Mouse (Mus musculus) left cerebral cortex, adult 2 months (tissue): ENCODE data around the gene Fam189a1. TPM values are rescaled to one million over a fixed set of nuclear protein-coding genes. Genes with fewer than 3 reads are reported as not detected.

Experiments
- DNase-seq, 2 experiments: peaks; one replicate each; pipeline ENCODE4 v3.0.0; 2021 to 2022; ENCODE audit warnings: low spot score in 2 of 2, mixed read lengths in 1 of 2; ENCODE audit errors: extremely low spot score in 1 of 2
- H3K27ac ChIP-seq: fragments of 200-600 bp; 2 replicates; pipeline ENCODE4 v1.8.1; 2022
- H3K4me3 ChIP-seq: fragments of 200-600 bp; 2 replicates; pipeline ENCODE4 v1.8.1; 2022
- CTCF ChIP-seq: fragments of 200-600 bp; IDR thresholded peaks from 2 replicates; pipeline ENCODE4 v1.8.1; 2022; ENCODE audit warnings: antibody characterized with exemption, mild to moderate bottlenecking, moderate library complexity
- intact Hi-C: fragments of 180-260 bp; cut with DNase I; formaldehyde crosslinking; loops from one replicate; pipeline ENCODE4 v1.15.1; 2025
- total RNA-seq, 2 experiments: library from RNA; stranded (reverse); gene quantifications; 2 replicates each; pipeline ENCODE4 v1.2.3; 2021

Gene Fam189a1
- total RNA-seq, 2 experiments from 2014 or later: 60.6 to 62.7 TPM

- no peak for TF ChIP-seq CTCF
- H3K27ac ChIP-seq: peak overlapping the region; percentile 11; the same call in 1 of the 2 replicates
- DNase-seq: no peak
Measured at GRCm38 (mm10) chr7:64930980-64931379, 225.4 kb downstream of the Fam189a1 start.

DNA sequence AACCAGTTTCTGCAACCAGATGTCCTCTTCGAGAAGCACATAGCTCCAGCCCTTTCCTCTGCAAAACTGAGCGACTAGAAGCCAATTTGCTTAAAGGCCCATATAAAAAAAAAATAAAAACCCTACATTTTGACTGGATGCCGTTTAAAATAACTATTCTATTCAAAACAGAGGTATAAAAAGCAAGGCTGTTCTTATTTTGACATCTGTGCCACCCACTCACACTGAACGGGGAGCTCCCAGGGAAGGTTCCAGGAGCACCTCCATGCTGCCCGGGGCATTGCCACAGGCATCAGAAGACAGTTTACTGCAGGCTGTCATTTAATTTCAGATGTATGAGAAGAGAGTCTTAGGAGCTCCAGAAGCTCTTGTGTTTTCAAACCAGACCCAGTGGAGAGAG lies 232.5 kb downstream of the Fam189a1 start:
- no peak for DNase-seq
- intact Hi-C loops: no loop called here
- no peak overlapping the region for H3K4me3 ChIP-seq

More at GRCm38 (mm10) chr7:64930980-64931379, 225.4 kb downstream of the Fam189a1 start:
- H3K4me3 ChIP-seq: no peak overlapping the region
- intact Hi-C loops: loop anchor here (5.0 kb wide), 1 partner anchor 154 kb away; no protein-coding TSS in a partner anchor

DNA sequence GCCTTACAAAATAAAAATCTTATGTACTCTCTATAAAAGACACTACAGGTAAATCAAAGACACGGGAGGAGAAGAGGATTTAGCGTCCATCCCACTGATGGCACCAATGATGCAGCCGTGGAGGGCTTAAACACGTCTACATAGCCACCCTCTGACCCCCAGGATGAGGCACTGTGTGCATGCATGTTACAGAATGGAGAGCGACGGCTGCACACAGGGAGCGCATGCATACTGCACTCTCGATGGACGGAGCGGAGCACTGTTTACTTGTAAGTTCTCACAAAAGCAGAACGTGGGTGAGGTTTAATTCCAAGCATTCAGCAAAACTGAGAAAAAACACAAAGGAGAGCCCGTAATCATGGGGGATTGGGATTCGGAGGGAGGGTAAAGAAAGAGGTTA lies 235.2 kb downstream of the Fam189a1 start:
- no peak overlapping the region for H3K4me3 ChIP-seq
- H3K27ac ChIP-seq: no peak overlapping the region
- DNase-seq: no peak
- no peak for TF ChIP-seq CTCF
- intact Hi-C loops: no loop called here

More for the DNA sequence above, 232.5 kb downstream of the Fam189a1 start:
- no peak for TF ChIP-seq CTCF
- peak overlapping the region; percentile 18 for H3K27ac ChIP-seq

- Histone ChIP-seq H3K27ac (no peak overlapping the region), H3K4me3 (no peak overlapping the region)
- TF ChIP-seq CTCF: no peak
- intact Hi-C loops: no loop called here
- no peak for DNase-seq
Measured at GRCm38 (mm10) chr7:64920735-64921134, 235.6 kb downstream of the Fam189a1 start.

DNA sequence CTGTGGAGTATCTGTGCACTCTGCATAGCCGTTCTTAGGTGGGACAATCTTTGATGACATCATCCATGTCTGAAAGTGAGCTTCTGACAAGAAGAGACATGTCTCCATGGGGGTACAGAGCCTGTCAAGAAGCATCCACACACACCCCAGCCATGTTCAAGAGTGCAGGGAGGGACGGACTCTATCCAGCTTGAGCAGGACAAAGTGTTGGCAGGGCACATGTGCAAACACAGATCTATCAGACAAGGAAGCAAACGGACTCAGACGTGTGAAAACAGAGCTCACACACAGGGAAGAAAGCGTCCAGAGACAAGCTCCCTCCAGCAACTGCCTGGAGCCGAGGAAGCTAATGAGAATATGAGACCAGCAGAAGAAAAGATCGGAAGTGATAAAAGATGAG lies 239.7 kb downstream of the Fam189a1 start:
- no peak for DNase-seq
- Histone ChIP-seq H3K4me3 (no peak overlapping the region), H3K27ac (no peak overlapping the region)
- intact Hi-C loops: no loop called here
- TF ChIP-seq CTCF: no peak

DNA sequence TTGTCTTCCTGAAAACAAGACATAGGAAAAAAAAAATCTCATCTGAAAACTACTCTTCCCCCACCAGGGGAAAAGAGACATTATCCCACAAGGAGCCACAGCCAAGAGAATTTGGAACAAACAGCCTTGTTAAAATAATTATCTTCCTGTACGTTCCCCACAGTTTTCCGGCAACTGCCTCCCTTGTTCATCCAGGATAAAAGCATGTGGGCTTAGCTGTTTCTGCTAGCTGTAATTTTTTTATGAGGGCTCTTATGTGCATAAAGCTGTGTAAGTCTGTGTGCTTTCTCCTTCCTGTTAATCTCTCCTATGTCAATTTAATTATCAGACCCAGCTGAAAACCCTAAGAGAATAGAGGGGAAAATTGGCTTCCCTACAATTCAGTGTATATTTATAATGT lies 241.2 kb downstream of the Fam189a1 start:
- intact Hi-C loops: no loop called here
- Histone ChIP-seq H3K4me3 (no peak overlapping the region), H3K27ac (peak overlapping the region; percentile 2; the same call in 1 of the 2 replicates)
- no peak; the same call in 1 of the 2 replicates for TF ChIP-seq CTCF
- DNase-seq: no peak

DNA sequence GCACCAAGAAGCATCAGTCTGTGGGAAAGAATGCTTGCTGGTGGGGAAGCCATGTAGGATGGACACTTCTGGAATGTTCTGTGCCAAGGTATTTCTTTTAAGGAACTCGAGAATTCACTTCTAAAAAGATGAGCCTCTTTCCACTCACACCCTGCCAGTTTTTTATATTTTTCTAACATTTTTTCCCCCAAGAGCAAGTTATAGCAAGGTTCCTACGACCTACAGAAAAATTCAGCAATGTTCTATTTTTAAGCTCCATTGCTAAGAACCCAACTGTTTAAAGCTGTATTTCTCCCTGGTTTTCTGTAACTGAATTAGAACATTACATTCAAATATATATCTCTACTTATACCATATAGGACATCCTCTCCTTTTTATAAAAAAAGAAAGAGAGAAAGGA lies 244.4 kb downstream of the Fam189a1 start:
- no peak overlapping the region for H3K4me3 ChIP-seq
- TF ChIP-seq CTCF: no peak
- H3K27ac ChIP-seq: peak overlapping the region; percentile 61
- intact Hi-C loops: no loop called here
- no peak for DNase-seq

DNA sequence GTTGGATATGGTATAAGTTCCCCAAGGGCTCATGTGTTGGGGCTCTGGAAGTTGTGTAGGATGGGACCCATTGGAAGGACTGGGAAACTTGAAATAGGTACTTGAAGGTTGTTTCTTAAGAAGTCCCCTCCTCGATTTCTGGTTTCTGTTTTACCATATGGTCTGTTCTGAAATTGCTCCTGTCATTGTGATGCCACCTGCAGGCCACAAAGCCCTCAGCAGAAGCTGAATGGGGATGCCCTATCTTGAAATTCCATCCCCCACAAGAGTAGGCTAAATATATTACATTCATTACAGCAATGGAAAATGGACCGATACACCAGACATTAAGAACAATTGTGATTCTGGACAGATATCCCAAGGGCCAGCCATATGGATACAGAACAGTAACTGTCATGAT lies 246.2 kb downstream of the Fam189a1 start:
- no peak for DNase-seq

DNA sequence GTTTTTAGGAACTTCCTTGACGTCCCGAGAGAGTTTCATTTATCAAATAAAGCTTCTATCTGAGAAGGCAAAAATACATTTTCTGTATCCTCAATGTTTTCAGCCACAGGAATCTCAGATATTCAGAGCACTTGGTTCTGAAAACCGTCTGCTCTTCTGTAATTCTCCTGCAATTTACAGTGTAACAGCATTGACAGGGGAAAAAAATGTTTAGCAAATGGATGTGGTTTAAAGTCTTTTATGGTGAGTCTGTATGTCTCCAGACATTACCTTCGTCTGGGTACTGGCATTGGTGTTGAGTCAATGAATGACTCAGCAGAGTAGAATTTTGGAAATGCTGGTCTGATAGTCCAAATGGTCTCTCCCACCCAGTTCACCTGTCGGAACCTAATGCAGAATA lies 249.4 kb downstream of the Fam189a1 start:
- Histone ChIP-seq H3K4me3 (no peak overlapping the region), H3K27ac (no peak overlapping the region)
- TF ChIP-seq CTCF: no peak
- intact Hi-C loops: no loop called here
- DNase-seq: no peak

More for the DNA sequence above, 246.2 kb downstream of the Fam189a1 start:
- no peak overlapping the region for H3K4me3 ChIP-seq
- no peak overlapping the region for H3K27ac ChIP-seq
- intact Hi-C loops: no loop called here
- TF ChIP-seq CTCF: no peak; the same call in 1 of the 2 replicates

DNA sequence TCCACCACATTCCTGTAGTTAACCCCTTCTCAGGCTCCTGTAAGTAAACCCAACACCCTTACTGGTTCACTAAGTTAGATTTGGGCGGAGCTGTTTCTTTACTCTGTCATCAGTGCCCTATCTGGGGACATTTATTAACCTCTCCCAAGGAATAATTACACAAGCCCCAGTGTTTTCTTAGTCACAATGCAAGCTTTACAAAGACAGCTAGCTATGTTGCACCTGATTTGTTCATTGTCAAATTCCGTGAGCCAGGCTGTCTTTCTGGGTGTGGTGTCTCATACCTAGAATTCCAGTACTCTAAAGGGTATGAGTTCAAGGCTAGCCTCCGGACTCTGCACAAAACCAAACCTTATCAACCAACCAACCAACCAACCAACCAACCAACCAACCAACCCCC lies 250.9 kb downstream of the Fam189a1 start:
- H3K27ac ChIP-seq: no peak overlapping the region
- intact Hi-C loops: no loop called here
- TF ChIP-seq CTCF: no peak
- no peak for DNase-seq
- H3K4me3 ChIP-seq: no peak overlapping the region

DNA sequence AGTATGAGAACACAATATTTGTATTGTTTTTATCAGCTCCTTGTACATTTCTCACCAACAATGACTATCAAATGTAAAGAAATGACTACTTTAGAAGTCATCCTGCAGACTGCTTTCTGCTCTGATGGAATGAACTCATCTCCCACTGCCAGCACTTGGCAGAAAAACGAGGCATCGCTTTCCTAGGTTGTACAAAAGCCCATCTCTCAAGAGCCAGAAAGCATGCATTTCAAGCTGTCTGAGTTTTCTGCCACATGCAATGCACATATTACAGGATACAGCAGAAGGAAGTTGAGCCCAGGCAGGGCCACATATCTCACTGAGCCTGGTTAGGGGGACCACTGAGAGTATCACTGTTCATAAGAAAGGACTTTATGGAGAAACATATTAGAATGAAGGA lies 256.1 kb downstream of the Fam189a1 start:
- intact Hi-C loops: no loop called here
- no peak overlapping the region for H3K27ac ChIP-seq
- H3K4me3 ChIP-seq: no peak overlapping the region
- TF ChIP-seq CTCF: no peak
- DNase-seq: no peak

DNA sequence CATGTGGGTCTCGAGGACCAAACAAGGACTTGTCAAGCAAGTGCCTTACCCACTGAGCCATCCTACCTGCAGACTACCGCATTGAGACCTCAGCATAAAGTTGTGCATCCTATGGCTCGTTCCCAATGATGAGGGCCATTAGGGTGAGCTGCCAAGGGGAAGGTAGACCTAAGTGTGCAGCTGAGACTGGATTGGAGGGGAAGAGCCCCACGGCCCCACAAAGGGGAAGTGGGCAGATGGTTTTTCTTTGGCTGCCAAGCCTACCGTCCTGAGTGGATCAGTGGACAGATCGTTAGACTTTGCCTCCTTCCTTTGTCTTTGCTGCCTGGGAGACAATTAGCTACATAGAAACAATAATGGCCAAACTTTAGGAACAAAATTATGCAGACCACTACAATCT lies 259.8 kb downstream of the Fam189a1 start:
- DNase-seq: no peak
- no peak overlapping the region for H3K27ac ChIP-seq
- intact Hi-C loops: no loop called here
- TF ChIP-seq CTCF: no peak
- H3K4me3 ChIP-seq: no peak overlapping the region

- no peak overlapping the region for H3K27ac ChIP-seq
- intact Hi-C loops: no loop called here
- H3K4me3 ChIP-seq: no peak overlapping the region
- no peak for TF ChIP-seq CTCF
- DNase-seq: no peak
Measured at GRCm38 (mm10) chr7:64895685-64896101, 260.7 kb downstream of the Fam189a1 start.
